Mouse (Mus musculus): ENCODE results near the gene Gm7534. TPM values are rescaled to one million over a fixed set of nuclear protein-coding genes. Genes with fewer than 3 reads are reported as not detected.
A peak's percentile ranks its signal among the peaks of the same experiment; 100 is the strongest.

Gm7534 gene
- polyA plus RNA-seq, 1 experiment, result not detected

DNA sequence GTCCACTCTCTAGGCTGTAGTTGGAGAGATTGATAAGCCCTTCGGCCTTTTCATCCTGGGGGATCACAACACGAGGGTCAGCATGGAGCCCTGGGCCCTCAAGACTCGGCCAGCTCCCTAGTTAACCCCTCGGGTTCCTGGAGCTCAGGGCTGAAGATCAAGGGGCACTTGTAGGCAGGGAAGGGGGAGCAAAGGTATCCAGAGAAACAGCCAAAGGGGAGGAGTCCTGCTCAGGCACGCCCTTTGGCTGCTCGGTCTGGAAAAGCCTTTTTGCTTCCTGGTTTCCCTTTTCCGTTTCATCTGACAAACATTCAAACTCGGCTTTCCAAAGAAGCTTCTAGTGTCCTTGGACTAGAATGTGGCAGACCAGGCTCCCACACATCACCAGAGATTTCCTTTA is 27.6 kb upstream of the Gm7534 start:
- no peak overlapping the region for H3K4me3 ChIP-seq (replicated peaks; ENCODE audit: insufficient read depth, low read depth, low read length)
- H3K27ac ChIP-seq (ENCODE audit: insufficient read depth, low read length), result no peak overlapping the region
- TF ChIP-seq CTCF (IDR thresholded peaks at IDR 0.05; ENCODE audit: borderline replicate concordance, insufficient read depth, low read depth, low read length), result no peak
- no peak for TF ChIP-seq POLR2A (IDR thresholded peaks at IDR 0.05; ENCODE audit: borderline replicate concordance, insufficient read depth, low read length)
- no peaks in the 10 kb centered on the region for H3K27me3 ChIP-seq (ENCODE audit: control insufficient read depth, insufficient read depth, low read length)
- DNase-seq, result no peak
- 41% methylated on average over 8 of the region's 8 CpGs for WGBS
- H3K4me1 ChIP-seq (ENCODE audit: control insufficient read depth, insufficient read depth, low read length), result peaks cover 5% of the 10 kb centered on the region; the same call in 1 of the 2 replicates

DNA sequence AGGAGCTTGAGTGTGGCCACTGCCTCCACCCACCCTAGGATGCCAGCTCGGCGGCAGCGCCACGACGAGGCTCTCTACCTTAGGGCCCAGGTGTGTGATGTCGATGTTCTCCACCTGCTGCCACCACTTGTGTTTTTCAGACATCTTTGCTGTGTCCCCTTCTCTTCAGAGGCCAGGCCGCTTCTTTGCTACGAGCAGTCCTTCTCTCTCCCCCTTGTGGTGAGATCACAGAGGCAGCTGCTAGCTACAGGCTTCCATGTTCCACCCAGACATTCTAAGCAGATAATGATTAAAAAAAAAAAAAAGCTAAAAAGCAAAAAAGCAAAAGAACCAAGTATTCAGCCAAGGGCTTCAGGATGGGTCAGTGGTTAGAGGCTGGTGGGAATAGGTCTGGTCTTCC is 24.4 kb upstream of the Gm7534 start, which contains the start of gene Catsper4:
Gene Catsper4 (minus strand): TSS at position 190 of the 400 bp plus-strand sequence.
- no peak within 1 kb of the TSS for H3K27ac ChIP-seq (ENCODE audit: insufficient read depth, low read length)
- 76% methylated on average over 8 of the region's 8 CpGs for WGBS

DNA sequence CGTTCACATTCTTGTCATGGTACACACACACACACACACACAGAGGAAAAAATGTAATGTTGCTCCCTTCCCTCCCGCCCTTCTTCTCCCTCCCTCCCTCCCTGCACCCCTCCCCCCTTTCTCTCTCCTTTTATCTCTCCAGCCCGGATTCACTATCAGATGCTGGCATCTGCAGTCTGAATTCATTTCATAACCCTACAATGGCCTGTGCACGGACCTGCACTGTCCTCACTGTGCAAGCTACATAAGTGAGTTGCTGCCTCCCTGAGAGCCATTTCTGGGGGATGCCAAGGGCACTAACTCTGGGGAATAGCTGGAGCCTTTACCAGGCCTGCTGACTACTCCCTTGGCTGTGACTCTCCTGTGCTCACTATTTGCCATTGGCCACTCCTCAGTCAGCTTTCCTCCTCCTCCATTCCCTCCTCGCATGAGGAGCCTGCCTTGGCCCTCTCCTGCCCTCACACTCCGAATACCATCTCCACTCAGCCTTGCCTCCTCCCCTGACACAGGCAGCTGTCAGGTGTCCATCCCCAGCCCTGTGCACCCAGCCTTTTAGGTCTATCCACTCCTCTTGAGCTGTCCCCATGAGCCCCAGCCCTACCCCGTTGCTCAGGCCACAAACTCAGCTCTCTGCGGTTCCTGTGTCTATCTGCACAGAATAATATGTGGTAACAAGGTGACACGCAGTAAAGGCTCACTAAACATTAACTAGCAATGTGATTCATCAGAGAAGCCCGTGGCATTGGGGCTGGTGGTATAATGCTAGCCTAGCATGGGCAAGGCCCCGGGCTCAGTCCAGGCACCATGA is 20.2 kb upstream of the Gm7534 start:
- Histone ChIP-seq H3K27ac (ENCODE audit: insufficient read depth, low read length) (no peak overlapping the region), H3K27me3 (ENCODE audit: control insufficient read depth, insufficient read depth, low read length) (no peaks in the 10 kb centered on the region), H3K4me3 (replicated peaks; ENCODE audit: insufficient read depth, low read depth, low read length) (no peak overlapping the region), H3K4me1 (ENCODE audit: control insufficient read depth, insufficient read depth, low read length) (no peaks in the 10 kb centered on the region)
- no peak for TF ChIP-seq POLR2A (IDR thresholded peaks at IDR 0.05; ENCODE audit: borderline replicate concordance, insufficient read depth, low read length)
- TF ChIP-seq CTCF (IDR thresholded peaks at IDR 0.05; ENCODE audit: borderline replicate concordance, insufficient read depth, low read depth, low read length), result no peak
- DNase-seq, result no peak
- 64% methylated on average over 11 of the region's 11 CpGs for WGBS

More for the DNA sequence above, 24.4 kb upstream of the Gm7534 start, which contains the start of gene Catsper4:
- H3K4me3 ChIP-seq (replicated peaks; ENCODE audit: insufficient read depth, low read depth, low read length), result no peak within 1 kb of the TSS
- no peak for TF ChIP-seq CTCF (IDR thresholded peaks at IDR 0.05; ENCODE audit: borderline replicate concordance, insufficient read depth, low read depth, low read length)
- H3K27me3 ChIP-seq (ENCODE audit: control insufficient read depth, insufficient read depth, low read length), result no peaks in the 10 kb centered on the region
- DNase-seq, result no peak
- H3K4me1 ChIP-seq (ENCODE audit: control insufficient read depth, insufficient read depth, low read length), result no peaks in the 10 kb centered on the region

DNA sequence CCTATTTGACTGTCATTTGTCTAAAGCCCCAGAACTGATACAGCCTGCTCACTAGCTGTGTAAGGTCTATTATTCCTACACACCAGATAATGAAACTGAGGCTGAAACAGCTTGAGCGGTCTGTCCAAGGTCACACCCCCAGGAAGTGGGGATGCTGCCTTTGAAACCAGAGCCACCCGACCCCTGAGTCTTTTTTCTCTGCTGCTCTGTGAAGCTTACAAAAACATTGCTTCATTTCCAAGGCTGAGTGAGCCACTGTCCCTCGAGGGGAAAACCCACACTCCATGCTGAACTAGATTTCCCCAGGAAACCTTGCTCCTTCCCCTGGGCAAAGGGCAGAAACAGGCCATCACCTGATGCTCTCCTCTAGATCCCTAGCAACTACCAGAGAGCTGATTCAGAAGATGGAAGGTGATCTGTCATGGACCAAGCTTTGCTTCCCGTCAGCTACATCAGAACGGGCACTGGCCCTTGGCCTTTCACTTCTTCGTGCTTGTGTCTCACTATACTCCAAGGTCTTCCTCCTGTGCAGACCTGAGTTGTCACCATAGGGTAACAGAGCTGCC is 3.8 kb upstream of the Gm7534 start:
- H3K27ac ChIP-seq (ENCODE audit: insufficient read depth, low read length), result no peak overlapping the region
- TF ChIP-seq POLR2A (IDR thresholded peaks at IDR 0.05; ENCODE audit: borderline replicate concordance, insufficient read depth, low read length) (no peak), CTCF (IDR thresholded peaks at IDR 0.05; ENCODE audit: borderline replicate concordance, insufficient read depth, low read depth, low read length) (no peak)
- no peaks in the 10 kb centered on the region for H3K4me1 ChIP-seq (ENCODE audit: control insufficient read depth, insufficient read depth, low read length)
- no peak overlapping the region for H3K4me3 ChIP-seq (replicated peaks; ENCODE audit: insufficient read depth, low read depth, low read length)
- no peak for DNase-seq
- H3K27me3 ChIP-seq (ENCODE audit: control insufficient read depth, insufficient read depth, low read length), result no peaks in the 10 kb centered on the region; the same call in 1 of the 2 replicates
- WGBS, result 62% methylated on average over 6 of the region's 6 CpGs

DNA sequence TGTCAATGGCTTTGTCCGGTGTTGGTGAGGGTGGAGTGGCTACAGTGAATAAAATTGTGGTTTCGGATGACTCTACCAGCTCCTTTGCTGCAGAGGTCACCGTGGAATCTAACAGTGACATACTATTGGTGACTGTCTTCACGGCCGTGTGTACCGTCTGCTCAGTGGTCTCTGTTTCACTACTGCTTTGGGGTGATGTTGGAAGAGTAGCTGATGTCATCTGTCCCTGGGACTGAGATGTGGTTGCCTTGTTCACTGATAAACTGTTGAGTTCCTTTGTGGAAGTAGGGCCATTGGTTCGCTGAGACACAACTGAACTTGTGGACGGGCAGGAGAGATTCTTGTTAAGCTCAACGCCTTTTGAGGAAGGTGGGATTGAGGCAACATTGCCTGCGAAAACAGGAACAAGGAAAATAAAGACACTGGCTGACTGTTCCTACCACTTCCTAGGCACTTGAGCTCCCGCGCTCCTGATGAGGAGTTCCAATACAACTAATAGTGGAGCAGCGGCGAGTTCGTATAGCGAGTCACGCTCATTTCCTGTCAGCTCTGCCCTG is 614 bp upstream of the Gm7534 start:
- TF ChIP-seq CTCF (IDR thresholded peaks at IDR 0.05; ENCODE audit: borderline replicate concordance, insufficient read depth, low read depth, low read length) (no peak), POLR2A (IDR thresholded peaks at IDR 0.05; ENCODE audit: borderline replicate concordance, insufficient read depth, low read length) (no peak)
- DNase-seq, result no peak
- Histone ChIP-seq H3K27ac (ENCODE audit: insufficient read depth, low read length) (no peak overlapping the region), H3K4me1 (ENCODE audit: control insufficient read depth, insufficient read depth, low read length) (no peaks in the 10 kb centered on the region), H3K4me3 (replicated peaks; ENCODE audit: insufficient read depth, low read depth, low read length) (no peak overlapping the region), H3K27me3 (ENCODE audit: control insufficient read depth, insufficient read depth, low read length) (no peaks in the 10 kb centered on the region; the same call in 1 of the 2 replicates)
- whole genome bisulfite sequencing, result 92% methylated on average over 17 of the region's 17 CpGs

DNA sequence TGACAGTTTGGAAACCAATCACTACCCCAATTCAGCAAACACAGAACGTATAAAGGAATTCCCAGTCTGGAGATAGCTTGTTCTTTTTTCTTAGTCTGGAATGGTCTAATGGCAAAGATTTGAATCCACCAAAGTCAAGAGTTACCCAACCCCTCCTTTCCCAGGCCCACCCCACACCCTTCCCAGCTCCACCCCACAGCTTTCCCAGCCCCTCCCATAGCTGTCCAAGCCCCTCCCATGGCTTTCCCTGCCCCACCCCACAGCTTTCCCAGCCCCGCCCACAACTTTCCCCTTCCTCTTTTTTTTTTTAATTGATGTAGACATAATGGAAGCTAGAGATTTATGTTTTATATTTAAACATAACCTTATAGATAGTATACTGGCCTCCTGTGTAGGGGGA is 3.4 kb downstream of the Gm7534 start:
- WGBS, result 81% methylated on average over 2 of the region's 2 CpGs
- no peaks in the 10 kb centered on the region for H3K4me1 ChIP-seq (ENCODE audit: control insufficient read depth, insufficient read depth, low read length)
- TF ChIP-seq CTCF (IDR thresholded peaks at IDR 0.05; ENCODE audit: borderline replicate concordance, insufficient read depth, low read depth, low read length) (no peak), POLR2A (IDR thresholded peaks at IDR 0.05; ENCODE audit: borderline replicate concordance, insufficient read depth, low read length) (no peak)
- no peak overlapping the region for H3K27ac ChIP-seq (ENCODE audit: insufficient read depth, low read length)
- no peak overlapping the region for H3K4me3 ChIP-seq (replicated peaks; ENCODE audit: insufficient read depth, low read depth, low read length)
- no peak for DNase-seq
- H3K27me3 ChIP-seq (ENCODE audit: control insufficient read depth, insufficient read depth, low read length), result no peaks in the 10 kb centered on the region; the same call in 1 of the 2 replicates

DNA sequence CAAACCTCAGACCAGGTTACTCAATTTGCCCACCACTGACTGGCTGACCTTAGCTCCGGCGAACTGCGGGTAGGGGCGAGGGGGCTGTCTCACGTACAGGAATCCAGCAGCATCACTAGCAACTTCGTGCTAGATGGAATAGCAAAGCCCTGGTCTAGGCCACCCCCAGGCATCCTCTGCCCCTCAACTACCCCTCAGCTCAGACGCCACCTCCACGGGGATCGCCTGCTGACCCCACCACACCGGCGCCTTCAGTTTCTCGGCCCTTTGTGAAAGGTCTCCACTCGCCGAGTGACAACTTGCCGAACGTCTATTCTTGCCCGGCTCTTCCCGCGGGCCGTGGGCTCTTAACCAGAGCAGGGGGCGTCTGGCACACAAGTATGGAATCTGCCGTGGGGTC is 16.5 kb downstream of the Gm7534 start:
- no peak for DNase-seq

More for the DNA sequence above, 16.5 kb downstream of the Gm7534 start:
- TF ChIP-seq POLR2A (IDR thresholded peaks at IDR 0.05; ENCODE audit: borderline replicate concordance, insufficient read depth, low read length) (no peak), CTCF (IDR thresholded peaks at IDR 0.05; ENCODE audit: borderline replicate concordance, insufficient read depth, low read depth, low read length) (no peak)
- Histone ChIP-seq H3K27me3 (ENCODE audit: control insufficient read depth, insufficient read depth, low read length) (no peaks in the 10 kb centered on the region), H3K4me3 (replicated peaks; ENCODE audit: insufficient read depth, low read depth, low read length) (peak overlapping the region; percentile 76), H3K27ac (ENCODE audit: insufficient read depth, low read length) (0 out of 2 replicates have a peak overlapping the region, but pooled peaks have one; percentile 10), H3K4me1 (ENCODE audit: control insufficient read depth, insufficient read depth, low read length) (no peaks in the 10 kb centered on the region)
- under 1% methylated on average over 22 of the region's 22 CpGs for WGBS

Data from cerebellum, adult 2 months (tissue).